Mouse (Mus musculus): ENCODE measurements at regions not wholly inside any gene's neighbourhood (a gene's known extent, or its start where the extent isn't known, plus 50 kb on each side); places are given as distances from the start of the nearest gene placed in this dataset.

DNA sequence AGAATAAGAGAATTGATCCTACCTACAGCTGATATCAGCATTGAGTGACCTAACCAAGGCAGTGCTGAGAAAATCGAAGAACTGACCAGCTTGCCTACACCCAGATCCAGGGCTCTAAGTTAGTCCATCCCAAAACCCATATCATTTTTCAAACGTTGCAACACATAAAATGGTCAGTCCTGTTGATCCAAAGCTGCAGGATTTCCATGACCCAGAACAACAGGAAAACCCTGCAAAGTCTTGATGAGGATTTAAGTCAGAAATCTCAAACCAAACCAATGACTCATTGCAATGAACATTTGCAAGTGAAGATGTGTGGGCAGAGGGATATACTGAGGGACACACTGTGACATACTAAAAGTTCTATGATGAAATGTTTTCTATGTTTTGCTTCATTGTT lies 53.5 kb upstream of the Trabd2b start:
- DNase-seq (ENCODE audit: low spot score in 2 of 2), result no peak
